Mouse (Mus musculus): ENCODE measurements around the gene Tipin.

DNA sequence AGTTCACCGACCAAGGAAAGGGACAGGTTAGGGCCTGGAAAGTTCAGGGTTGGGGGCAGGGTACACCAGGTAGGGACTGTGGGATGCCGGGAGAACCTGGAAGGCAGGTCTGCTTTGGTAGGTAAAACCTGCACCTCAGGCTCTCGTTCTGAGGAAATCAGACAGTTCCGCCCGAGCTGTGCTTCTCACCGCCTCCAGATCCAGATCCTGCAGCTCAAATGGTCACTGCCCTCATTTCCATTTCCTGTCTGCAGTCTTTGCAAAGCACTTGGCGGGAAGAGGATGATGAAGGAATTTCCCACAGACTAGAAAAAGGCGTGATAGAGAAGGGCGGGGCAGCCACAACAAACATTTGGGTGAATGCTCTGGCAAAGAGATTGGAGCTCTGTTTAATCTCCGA is 13.2 kb upstream of the Tipin start:
- TF ChIP-seq CTCF (IDR thresholded peaks at IDR 0.05; ENCODE audit: borderline replicate concordance, extremely low read depth, insufficient read depth, insufficient read length) (no peak), POLR2A (IDR thresholded peaks at IDR 0.05; ENCODE audit: borderline replicate concordance, extremely low read depth, insufficient read depth, insufficient read length, poor library complexity, severe bottlenecking) (no peak)
